Mouse (Mus musculus): ENCODE measurements around the gene Vegfb.

DNA sequence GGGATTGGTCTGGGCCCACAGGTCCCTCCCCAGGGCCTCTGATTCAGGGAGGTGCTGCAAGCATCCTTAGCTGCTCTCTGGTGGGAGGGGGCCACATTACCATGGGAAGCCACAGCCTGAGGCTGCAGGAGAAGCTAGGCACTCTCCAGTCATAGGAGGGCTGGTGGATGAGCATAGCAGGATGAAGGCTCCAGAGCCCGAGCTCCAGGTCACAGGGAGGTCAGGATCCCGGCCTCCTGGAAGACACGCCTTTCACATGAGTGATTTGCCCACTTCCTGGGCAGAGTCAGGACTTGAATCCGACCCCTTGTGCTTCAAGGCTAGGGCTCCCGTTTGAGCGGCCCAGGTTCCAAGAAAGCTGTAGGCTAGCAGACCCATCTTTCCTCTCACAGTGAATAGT is 15.8 kb downstream of the Vegfb start:
- no peak for TF ChIP-seq POLR2A (IDR thresholded peaks at IDR 0.05; ENCODE audit: borderline replicate concordance, extremely low read depth, insufficient read depth, insufficient read length, poor library complexity, severe bottlenecking)
- TF ChIP-seq CTCF (IDR thresholded peaks at IDR 0.05; ENCODE audit: borderline replicate concordance, extremely low read depth, insufficient read depth, insufficient read length), result no peak
